Mouse (Mus musculus) megakaryocyte, embryonic 14.5 days (primary cell): ENCODE measurements around the gene Spatc1l.

ENCODE experiments used
- FLI1 ChIP-seq: IDR thresholded peaks from 2 replicates; pipeline ENCODE4 v1.6.1; 2012; ENCODE audit warnings: low read length, inconsistent platforms, mixed read lengths
- GATA1 ChIP-seq: IDR thresholded peaks from 3 replicates; pipeline ENCODE4 v1.6.1; 2012; ENCODE audit warnings: mixed read lengths, low read length, inconsistent platforms, borderline replicate concordance

DNA sequence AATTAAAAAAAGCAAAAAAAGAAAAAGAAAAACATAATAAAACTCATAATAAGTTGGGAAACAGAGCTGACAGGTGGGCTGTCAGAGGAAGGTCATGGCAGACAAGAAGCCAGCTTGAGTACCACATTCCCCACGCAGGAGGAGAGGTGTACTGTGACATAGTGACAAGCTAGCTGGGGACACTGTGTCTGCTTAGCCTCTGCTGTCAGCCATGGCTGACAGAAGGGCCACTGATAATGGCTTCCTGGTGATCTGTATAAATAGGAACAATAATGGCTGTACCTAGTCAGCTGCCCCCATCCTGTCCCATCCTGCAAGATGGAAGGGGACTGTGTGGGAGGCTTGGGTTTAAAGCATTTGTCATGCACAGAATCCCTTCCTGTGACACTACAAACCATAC is 24.1 kb downstream of the Spatc1l start:
- no peak for TF ChIP-seq GATA1
- TF ChIP-seq FLI1 = no peak
